Mouse (Mus musculus): ENCODE data around the gene Crmp1. TPM values are rescaled to one million over a fixed set of nuclear protein-coding genes. Genes with fewer than 3 reads are reported as not detected.
A peak's percentile ranks its signal among the peaks of the same experiment; 100 is the strongest.

Gene Crmp1
- polyA plus RNA-seq, 1 experiment from 2014 or later, result 352 TPM

- 84% methylated on average over 3 of the region's 3 CpGs for WGBS
- no peak for ATAC-seq (ENCODE audit: low FRiP score)
- H3K4me3 ChIP-seq (replicated peaks), result no peak overlapping the region
- H3K27ac ChIP-seq, result no peak overlapping the region
- no peaks in the 10 kb centered on the region for H3K4me1 ChIP-seq
- H3K4me2 ChIP-seq, result no peak overlapping the region
- H3K9ac ChIP-seq, result no peak overlapping the region
- H3K36me3 ChIP-seq (replicated peaks), result peaks cover 83% of the 10 kb centered on the region
- no peaks in the 10 kb centered on the region for H3K27me3 ChIP-seq
- H3K9me3 ChIP-seq, result peaks cover 11% of the 10 kb centered on the region; the same call in 1 of the 2 replicates
Observed at GRCm38 (mm10) chr5:37320174-37320573, 78.4 kb downstream of the Crmp1 start.

- Histone ChIP-seq H3K27ac (no peak overlapping the region), H3K27me3 (no peaks in the 10 kb centered on the region), H3K9ac (no peak overlapping the region), H3K4me2 (no peak overlapping the region), H3K36me3 (replicated peaks) (peaks cover 83% of the 10 kb centered on the region), H3K4me1 (no peaks in the 10 kb centered on the region), H3K4me3 (replicated peaks) (no peak overlapping the region), H3K9me3 (peaks cover 5% of the 10 kb centered on the region; the same call in 1 of the 2 replicates)
- WGBS, result 93% methylated on average over 4 of the region's 4 CpGs
- ATAC-seq (ENCODE audit: low FRiP score), result no peak
Observed at GRCm38 (mm10) chr5:37320761-37321160, 79.0 kb downstream of the Crmp1 start.

DNA sequence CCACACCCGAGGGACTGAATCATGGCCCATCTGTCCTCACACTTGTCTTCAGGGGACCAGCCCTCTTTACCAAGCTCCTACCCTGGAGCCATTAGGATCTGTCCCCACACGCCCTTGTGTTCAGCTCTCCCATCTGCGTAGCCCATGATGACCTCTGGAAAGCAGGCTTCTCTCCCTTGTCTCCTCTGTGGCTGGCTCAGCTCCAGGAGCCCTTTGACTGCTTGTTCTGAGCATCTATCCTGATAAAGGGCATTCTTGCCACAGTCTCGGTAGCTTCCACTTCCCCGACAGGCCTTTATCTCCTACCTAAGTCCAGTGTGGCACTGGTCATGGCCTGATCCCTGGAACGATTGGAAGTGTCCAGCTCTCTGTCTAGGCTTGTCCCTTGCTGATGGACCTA lies 84.9 kb downstream of the Crmp1 start:
- H3K4me2 ChIP-seq, result no peak overlapping the region
- H3K9ac ChIP-seq, result no peak overlapping the region
- no peak for ATAC-seq (ENCODE audit: low FRiP score)
- no peaks in the 10 kb centered on the region for H3K9me3 ChIP-seq
- H3K27ac ChIP-seq, result no peak overlapping the region
- H3K36me3 ChIP-seq (replicated peaks), result peaks cover 76% of the 10 kb centered on the region
- no peak overlapping the region for H3K4me3 ChIP-seq (replicated peaks)
- no peaks in the 10 kb centered on the region for H3K27me3 ChIP-seq
- H3K4me1 ChIP-seq, result no peaks in the 10 kb centered on the region
- WGBS, result 89% methylated on average over 6 of the region's 6 CpGs

- Histone ChIP-seq H3K36me3 (replicated peaks) (peaks cover 53% of the 10 kb centered on the region), H3K9ac (no peak overlapping the region), H3K27me3 (0 out of 2 replicates have a peak, but pooled peaks cover 1% of the 10 kb centered on the region), H3K4me2 (no peak overlapping the region), H3K4me3 (replicated peaks) (no peak overlapping the region), H3K27ac (no peak overlapping the region), H3K9me3 (no peaks in the 10 kb centered on the region), H3K4me1 (peaks cover 10% of the 10 kb centered on the region)
- 84% methylated on average over 8 of the region's 8 CpGs for WGBS
- no peak for ATAC-seq (ENCODE audit: low FRiP score)
Observed at GRCm38 (mm10) chr5:37330449-37331132, 88.9 kb downstream of the Crmp1 start.

DNA sequence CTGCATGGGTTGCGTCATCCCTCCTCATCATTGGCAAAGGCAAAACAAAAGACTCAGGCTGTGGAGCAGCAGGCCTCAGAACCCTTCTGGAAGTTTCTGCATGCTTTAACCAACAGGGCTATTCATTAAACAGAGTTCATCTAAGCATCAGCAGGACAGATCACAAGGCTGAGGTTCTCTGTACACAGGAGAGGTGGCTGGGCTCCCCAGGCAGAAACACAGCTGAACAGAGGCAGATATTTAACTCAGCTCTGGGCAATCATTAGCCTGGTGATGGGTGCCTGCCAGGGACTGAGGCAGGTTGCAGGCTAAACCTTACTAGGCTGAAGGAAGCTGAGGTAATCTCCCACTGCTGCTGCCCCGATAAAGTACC lies 89.4 kb downstream of the Crmp1 start:
- Histone ChIP-seq H3K4me1 (peaks cover 15% of the 10 kb centered on the region), H3K9ac (no peak overlapping the region)
- 91% methylated on average over 2 of the region's 2 CpGs for WGBS

DNA sequence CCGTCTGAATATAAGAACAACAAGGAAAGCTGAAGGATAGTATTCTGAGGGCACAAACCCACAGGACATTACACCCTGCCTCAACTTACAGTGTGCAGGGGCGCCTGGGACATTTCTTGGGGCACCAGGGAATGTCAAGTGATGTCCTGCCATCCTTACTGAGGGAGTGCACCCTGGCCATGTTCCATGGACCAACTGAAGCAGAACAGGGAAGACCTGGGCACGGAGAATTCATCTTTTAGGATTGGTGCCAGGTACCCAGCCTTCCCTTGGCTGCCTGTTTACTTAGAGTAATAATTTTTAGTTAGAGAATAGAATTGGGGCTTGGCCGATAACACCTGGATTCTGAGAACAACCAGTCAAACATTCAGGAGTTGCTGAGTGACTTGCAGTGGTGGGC lies 90.3 kb downstream of the Crmp1 start:
- ATAC-seq (ENCODE audit: low FRiP score), result no peak
- Histone ChIP-seq H3K27ac (no peak overlapping the region), H3K4me3 (replicated peaks) (no peak overlapping the region), H3K9me3 (no peaks in the 10 kb centered on the region), H3K36me3 (replicated peaks) (peaks cover 39% of the 10 kb centered on the region), H3K9ac (no peak overlapping the region), H3K4me1 (peaks cover 24% of the 10 kb centered on the region), H3K4me2 (no peak overlapping the region), H3K27me3 (0 out of 2 replicates have a peak, but pooled peaks cover 4% of the 10 kb centered on the region)
- 77% methylated on average over 4 of the region's 4 CpGs for WGBS

More for the DNA sequence above, 89.4 kb downstream of the Crmp1 start:
- Histone ChIP-seq H3K27me3 (0 out of 2 replicates have a peak, but pooled peaks cover 4% of the 10 kb centered on the region), H3K4me3 (replicated peaks) (no peak overlapping the region), H3K9me3 (no peaks in the 10 kb centered on the region), H3K36me3 (replicated peaks) (peaks cover 48% of the 10 kb centered on the region), H3K27ac (no peak overlapping the region), H3K4me2 (no peak overlapping the region)
- no peak for ATAC-seq (ENCODE audit: low FRiP score)

- peaks cover 48% of the 10 kb centered on the region for H3K4me1 ChIP-seq
- WGBS, result 61% methylated on average over 3 of the region's 3 CpGs
Observed at GRCm38 (mm10) chr5:37335061-37335460, 93.3 kb downstream of the Crmp1 start.

GRCm38 (mm10) chr5:37336485-37337105 lies 94.9 kb downstream of the Crmp1 start, which contains the start of gene Evc:
Gene Evc, minus strand, starts transcription at chr5:37336894.
- WGBS, result under 1% methylated on average over 46 of the region's 48 CpGs
- peak; percentile 82 for ATAC-seq (ENCODE audit: low FRiP score)

More at GRCm38 (mm10) chr5:37335061-37335460, 93.3 kb downstream of the Crmp1 start:
- H3K36me3 ChIP-seq (replicated peaks), result peaks cover 21% of the 10 kb centered on the region
- H3K27me3 ChIP-seq, result peaks cover 13% of the 10 kb centered on the region
- ATAC-seq (ENCODE audit: low FRiP score), result no peak
- H3K27ac ChIP-seq, result no peak overlapping the region
- H3K4me3 ChIP-seq (replicated peaks), result no peak overlapping the region
- H3K4me2 ChIP-seq, result 0 out of 2 replicates have a peak overlapping the region, but pooled peaks have one; percentile 87
- H3K9me3 ChIP-seq, result no peaks in the 10 kb centered on the region
- H3K9ac ChIP-seq, result no peak overlapping the region

GRCm38 (mm10) chr5:37337696-37338095 lies 96.0 kb downstream of the Crmp1 start:
- 0 out of 2 replicates have a peak, but pooled peaks cover 4% of the 10 kb centered on the region for H3K36me3 ChIP-seq (replicated peaks)
- peak overlapping the region; percentile 51; the same call in 1 of the 2 replicates for H3K4me3 ChIP-seq (replicated peaks)
- peak overlapping the region; percentile 87 for H3K4me2 ChIP-seq
- H3K9ac ChIP-seq, result peak overlapping the region; percentile 59
- ATAC-seq (ENCODE audit: low FRiP score), result no peak
- peak overlapping the region; percentile 21; the same call in 1 of the 2 replicates for H3K27ac ChIP-seq
- H3K4me1 ChIP-seq, result peaks cover 48% of the 10 kb centered on the region
- 46% methylated on average over 3 of the region's 3 CpGs for WGBS
- peaks cover 13% of the 10 kb centered on the region for H3K27me3 ChIP-seq
- H3K9me3 ChIP-seq, result no peaks in the 10 kb centered on the region

More at GRCm38 (mm10) chr5:37336485-37337105, 94.9 kb downstream of the Crmp1 start, which contains the start of gene Evc:
- H3K9ac ChIP-seq, result peak within 1 kb of the TSS; percentile 77
- peaks cover 48% of the 10 kb centered on the region for H3K4me1 ChIP-seq
- H3K4me3 ChIP-seq (replicated peaks), result peak within 1 kb of the TSS; percentile 70
- H3K36me3 ChIP-seq (replicated peaks), result peaks cover 11% of the 10 kb centered on the region
- peaks cover 13% of the 10 kb centered on the region for H3K27me3 ChIP-seq
- peak within 1 kb of the TSS; percentile 59 for H3K27ac ChIP-seq
- peak within 1 kb of the TSS; percentile 87 for H3K4me2 ChIP-seq
- no peaks in the 10 kb centered on the region for H3K9me3 ChIP-seq

GRCm38 (mm10) chr5:37338288-37338687 lies 96.5 kb downstream of the Crmp1 start, which contains the start of gene Evc2:
Gene Evc2, plus strand, starts transcription at chr5:37338499.
- H3K4me1 ChIP-seq, result peaks cover 48% of the 10 kb centered on the region
- H3K27ac ChIP-seq, result peak within 1 kb of the TSS; percentile 21; the same call in 1 of the 2 replicates
- no peaks in the 10 kb centered on the region for H3K9me3 ChIP-seq
- 0 out of 2 replicates have a peak, but pooled peaks cover 4% of the 10 kb centered on the region for H3K36me3 ChIP-seq (replicated peaks)
- H3K4me3 ChIP-seq (replicated peaks), result peak within 1 kb of the TSS; percentile 51
- WGBS, result under 1% methylated on average over 27 of the region's 27 CpGs
- peak within 1 kb of the TSS; percentile 87 for H3K4me2 ChIP-seq
- H3K27me3 ChIP-seq, result peaks cover 13% of the 10 kb centered on the region
- peak; percentile 83 for ATAC-seq (ENCODE audit: low FRiP score)
- peak within 1 kb of the TSS; percentile 59 for H3K9ac ChIP-seq
